Mouse (Mus musculus): Measurements from ENCODE around the gene 4930412O13Rik. TPM values are rescaled to one million over a fixed set of nuclear protein-coding genes. Genes with fewer than 3 reads are reported as not detected.

The 4930412O13Rik gene
- not detected in 2 replicates for polyA plus RNA-seq (2015; fragmentation: Nextera tagmentation; extraction: Ambion mirVana)

DNA sequence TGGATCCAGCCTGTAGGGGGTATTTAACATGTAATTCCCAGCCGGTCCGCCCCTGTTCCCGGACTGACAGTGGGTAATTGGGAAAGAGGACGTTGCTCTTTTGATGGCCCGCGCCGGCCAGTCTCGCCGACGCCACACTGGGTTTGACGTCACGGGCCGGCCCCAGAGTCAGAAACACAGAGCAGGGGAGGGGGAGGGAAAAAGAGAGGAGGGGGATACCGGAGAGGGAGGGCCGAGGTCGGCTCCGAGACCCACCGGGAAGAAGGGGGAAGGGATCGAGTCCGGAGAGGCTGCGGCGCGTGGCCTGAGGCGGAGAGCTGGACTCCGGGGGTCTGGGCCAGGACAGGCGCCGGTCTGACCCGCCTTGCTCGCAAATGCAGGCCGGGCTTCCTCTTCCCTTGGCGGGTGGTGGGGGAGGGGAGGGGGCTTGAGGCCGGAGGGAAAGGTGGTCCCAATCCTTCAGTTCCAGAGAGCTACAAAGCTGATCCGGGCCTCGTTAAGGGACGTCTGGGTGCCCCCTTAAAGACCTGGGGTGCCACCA is at the start of gene 4930412O13Rik:
TSS of gene 4930412O13Rik (plus strand) at position 202 of the 541 bp plus-strand sequence.
- ATAC-seq: no peak
- H3K27ac ChIP-seq: no peak within 1 kb of the TSS
- H3K4me1 ChIP-seq (replicated peaks): peaks cover 41% of the 10 kb centered on the region
- peak within 1 kb of the TSS; percentile 55 for H3K4me2 ChIP-seq (replicated peaks)
- no peaks in the 10 kb centered on the region for H3K9me3 ChIP-seq
- no peaks in the 10 kb centered on the region for H3K36me3 ChIP-seq
- 2% methylated on average over 34 of the region's 35 CpGs for WGBS
- no peak within 1 kb of the TSS for H3K9ac ChIP-seq
- peaks cover 81% of the 10 kb centered on the region for H3K27me3 ChIP-seq (replicated peaks)
- peak within 1 kb of the TSS; percentile 30 for H3K4me3 ChIP-seq (replicated peaks)

DNA sequence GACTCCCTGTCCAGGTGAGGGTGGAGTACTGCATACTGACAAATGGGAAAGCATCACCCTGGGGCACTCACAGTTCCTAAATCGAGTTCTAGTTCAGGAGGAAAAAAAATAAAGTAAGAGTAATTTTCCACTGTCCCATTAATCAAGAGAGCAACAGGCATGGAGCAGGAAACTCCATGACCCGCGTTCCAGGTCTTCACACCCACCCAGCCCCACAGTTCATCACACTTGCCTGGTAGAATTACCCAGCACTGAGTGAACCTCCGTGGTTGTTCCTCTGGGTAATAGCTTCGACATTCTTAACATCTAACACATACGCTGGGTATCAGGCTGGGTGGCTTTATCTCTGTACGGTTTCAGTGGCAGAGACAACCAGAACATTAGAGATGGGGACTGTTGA is 47.3 kb upstream of the 4930412O13Rik start:
- 77% methylated on average over 7 of the region's 7 CpGs for WGBS
- Histone ChIP-seq H3K9ac (no peak overlapping the region), H3K4me2 (replicated peaks) (no peak overlapping the region), H3K36me3 (no peaks in the 10 kb centered on the region), H3K4me3 (replicated peaks) (no peak overlapping the region), H3K4me1 (replicated peaks) (no peaks in the 10 kb centered on the region), H3K9me3 (no peaks in the 10 kb centered on the region), H3K27me3 (replicated peaks) (no peaks in the 10 kb centered on the region), H3K27ac (no peak overlapping the region)
- ATAC-seq: no peak

DNA sequence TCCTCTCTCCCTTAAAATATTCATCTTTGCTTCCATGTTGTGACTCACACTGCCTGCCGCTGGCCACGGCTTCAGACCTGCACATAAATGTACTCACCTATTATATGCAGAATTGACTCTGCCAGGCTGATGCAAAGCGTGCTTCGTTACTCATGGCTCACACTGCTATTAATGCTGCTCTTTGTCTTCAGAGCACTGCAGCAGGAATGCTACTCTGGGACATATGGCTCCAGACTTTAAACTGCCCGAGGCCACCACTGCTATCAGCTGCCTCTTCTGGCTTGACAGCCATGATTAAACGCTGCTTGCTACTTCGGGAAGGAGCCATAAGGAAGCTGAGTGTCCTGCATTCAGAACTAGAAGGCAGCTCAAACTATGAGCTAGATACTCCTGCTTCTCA is 45.9 kb upstream of the 4930412O13Rik start:
- Histone ChIP-seq H3K9ac (no peak overlapping the region), H3K36me3 (no peaks in the 10 kb centered on the region), H3K27me3 (replicated peaks) (no peaks in the 10 kb centered on the region), H3K4me2 (replicated peaks) (no peak overlapping the region), H3K4me1 (replicated peaks) (no peaks in the 10 kb centered on the region), H3K9me3 (no peaks in the 10 kb centered on the region), H3K27ac (no peak overlapping the region), H3K4me3 (replicated peaks) (no peak overlapping the region)
- WGBS: 59% methylated on average over 7 of the region's 7 CpGs
- ATAC-seq: no peak

DNA sequence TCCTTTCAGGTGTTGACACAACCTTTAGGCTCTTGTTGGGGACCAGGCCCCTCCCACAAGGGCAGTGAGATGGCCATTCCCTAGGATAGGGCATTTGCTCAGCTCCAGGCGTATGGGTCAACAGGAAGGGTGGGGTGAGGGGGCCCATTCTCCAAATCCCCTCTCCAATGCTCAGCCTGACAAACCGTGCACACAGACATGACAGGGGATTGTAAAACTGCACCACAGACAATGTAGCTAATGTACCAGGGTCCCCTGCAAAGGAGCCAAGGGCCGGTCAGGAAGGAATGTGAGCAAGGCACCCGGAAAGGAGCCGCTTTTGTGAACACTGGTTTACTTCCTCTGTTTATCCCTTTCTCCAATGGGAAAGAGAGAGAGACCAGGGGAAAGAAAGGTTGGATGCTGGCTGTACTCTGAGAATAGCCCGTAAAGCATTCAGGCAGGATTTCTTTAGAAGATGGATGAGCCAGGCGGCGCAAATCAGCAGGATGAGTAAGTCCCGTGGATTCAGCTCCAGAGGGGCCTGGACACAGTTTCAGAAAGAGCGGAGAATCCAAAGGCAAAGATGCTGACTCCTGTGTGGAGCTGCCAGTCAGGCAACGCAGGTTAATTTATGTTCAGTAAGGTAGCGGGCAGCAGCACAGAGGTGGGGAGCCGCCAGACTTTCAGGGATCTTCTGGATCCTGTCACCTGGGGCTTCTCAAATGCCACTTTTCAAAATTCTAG is 28.0 kb upstream of the 4930412O13Rik start:
- no peaks in the 10 kb centered on the region for H3K9me3 ChIP-seq
- no peaks in the 10 kb centered on the region for H3K36me3 ChIP-seq
- no peaks in the 10 kb centered on the region for H3K4me1 ChIP-seq (replicated peaks)
- H3K4me2 ChIP-seq (replicated peaks): 0 out of 2 replicates have a peak overlapping the region, but pooled peaks have one; percentile 14
- H3K9ac ChIP-seq: no peak overlapping the region
- no peaks in the 10 kb centered on the region for H3K27me3 ChIP-seq (replicated peaks)
- no peak for ATAC-seq
- no peak overlapping the region for H3K4me3 ChIP-seq (replicated peaks)
- no peak overlapping the region for H3K27ac ChIP-seq
- 27% methylated on average over 13 of the region's 13 CpGs for WGBS

DNA sequence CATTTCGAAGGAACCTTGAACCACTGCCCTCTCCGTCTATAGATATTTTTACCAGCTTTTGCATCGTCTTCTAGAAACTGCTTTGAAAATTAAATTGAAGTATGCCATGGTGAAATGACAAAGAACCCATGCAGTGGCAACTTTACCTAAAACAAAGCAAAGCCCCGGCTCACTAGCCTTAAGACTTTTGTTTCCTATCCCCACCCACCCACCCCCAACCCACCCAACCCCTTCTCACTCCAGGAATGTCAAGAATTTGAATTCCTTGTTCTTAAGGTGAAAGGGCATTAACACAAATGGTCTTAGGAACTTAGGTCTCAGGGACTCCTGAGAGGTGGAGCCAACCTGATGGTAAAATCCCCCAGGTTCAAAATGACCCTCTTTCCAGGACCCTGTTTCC is 25.2 kb upstream of the 4930412O13Rik start:
- H3K4me1 ChIP-seq (replicated peaks): no peaks in the 10 kb centered on the region
- H3K9me3 ChIP-seq: no peaks in the 10 kb centered on the region
- WGBS: 47% methylated on average over 4 of the region's 4 CpGs
- no peak overlapping the region for H3K27ac ChIP-seq
- H3K9ac ChIP-seq: no peak overlapping the region
- no peaks in the 10 kb centered on the region for H3K27me3 ChIP-seq (replicated peaks)
- H3K4me2 ChIP-seq (replicated peaks): no peak overlapping the region
- ATAC-seq: no peak
- H3K4me3 ChIP-seq (replicated peaks): no peak overlapping the region
- no peaks in the 10 kb centered on the region for H3K36me3 ChIP-seq

DNA sequence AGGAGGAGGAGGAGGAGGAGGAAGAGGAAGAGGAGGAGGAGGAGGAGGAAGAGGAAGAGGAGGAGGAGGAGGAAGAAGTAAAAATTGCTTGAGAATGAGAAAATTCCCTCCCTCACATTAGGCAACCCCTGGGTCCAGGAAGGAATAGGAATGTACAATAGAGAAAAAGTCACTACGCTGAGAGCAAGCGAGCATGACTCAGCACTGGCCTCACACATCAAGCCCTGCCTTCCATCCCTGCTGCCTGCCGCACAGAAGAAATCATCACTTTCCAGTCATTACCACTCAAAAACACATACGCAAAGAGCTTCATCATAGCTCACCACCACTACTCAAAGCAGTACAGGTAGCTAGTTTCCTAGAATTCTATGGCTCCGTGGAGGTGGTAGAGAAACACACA is 20.4 kb upstream of the 4930412O13Rik start:
- H3K9ac ChIP-seq: no peak overlapping the region
- no peak overlapping the region for H3K4me3 ChIP-seq (replicated peaks)
- no peaks in the 10 kb centered on the region for H3K4me1 ChIP-seq (replicated peaks)
- no peaks in the 10 kb centered on the region for H3K9me3 ChIP-seq
- H3K36me3 ChIP-seq: no peaks in the 10 kb centered on the region
- 82% methylated on average over 5 of the region's 5 CpGs for WGBS
- H3K27ac ChIP-seq: no peak overlapping the region
- H3K27me3 ChIP-seq (replicated peaks): no peaks in the 10 kb centered on the region
- H3K4me2 ChIP-seq (replicated peaks): no peak overlapping the region
- ATAC-seq: no peak

DNA sequence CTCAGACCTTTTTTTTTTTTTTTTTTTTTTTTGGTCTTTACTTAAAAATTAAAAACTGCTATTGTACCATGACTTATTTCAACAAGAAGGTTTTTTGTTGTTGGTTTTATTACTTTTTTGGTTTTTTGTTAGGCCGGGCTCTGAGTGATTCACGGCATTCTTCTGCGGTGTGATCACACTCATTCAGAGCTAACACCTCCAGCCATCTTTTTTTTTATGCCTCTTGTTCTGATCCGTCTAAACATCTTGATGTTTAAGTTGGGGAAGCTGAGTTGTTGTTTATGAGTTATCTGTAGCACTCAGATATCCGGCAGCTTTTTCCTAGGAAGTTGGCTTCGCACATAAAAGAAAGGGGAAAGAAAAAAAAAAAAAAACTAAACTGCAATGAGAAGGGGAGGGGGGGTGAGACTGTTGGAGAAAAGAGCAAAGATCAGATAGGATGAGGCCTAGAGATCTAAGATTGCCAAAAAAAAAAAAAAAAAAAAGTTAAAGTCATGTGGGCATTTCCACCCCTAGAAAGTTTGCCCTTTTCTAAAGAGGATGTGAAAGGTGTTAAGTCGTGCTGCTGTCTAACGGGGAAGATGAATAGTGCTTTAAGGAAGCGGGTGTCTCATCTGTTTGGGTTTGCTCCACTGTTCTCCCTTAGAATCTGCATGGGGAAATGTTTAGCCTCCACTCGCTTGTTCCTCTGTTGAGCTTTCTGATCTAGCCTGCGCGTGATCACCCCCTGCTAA is 13.8 kb upstream of the 4930412O13Rik start:
- H3K36me3 ChIP-seq: no peaks in the 10 kb centered on the region
- no peak overlapping the region for H3K9ac ChIP-seq
- H3K4me1 ChIP-seq (replicated peaks): no peaks in the 10 kb centered on the region
- H3K27ac ChIP-seq: no peak overlapping the region
- no peak for ATAC-seq
- no peaks in the 10 kb centered on the region for H3K9me3 ChIP-seq
- peaks cover 12% of the 10 kb centered on the region for H3K27me3 ChIP-seq (replicated peaks)
- no peak overlapping the region for H3K4me2 ChIP-seq (replicated peaks)
- no peak overlapping the region for H3K4me3 ChIP-seq (replicated peaks)
- 64% methylated on average over 12 of the region's 12 CpGs for WGBS

DNA sequence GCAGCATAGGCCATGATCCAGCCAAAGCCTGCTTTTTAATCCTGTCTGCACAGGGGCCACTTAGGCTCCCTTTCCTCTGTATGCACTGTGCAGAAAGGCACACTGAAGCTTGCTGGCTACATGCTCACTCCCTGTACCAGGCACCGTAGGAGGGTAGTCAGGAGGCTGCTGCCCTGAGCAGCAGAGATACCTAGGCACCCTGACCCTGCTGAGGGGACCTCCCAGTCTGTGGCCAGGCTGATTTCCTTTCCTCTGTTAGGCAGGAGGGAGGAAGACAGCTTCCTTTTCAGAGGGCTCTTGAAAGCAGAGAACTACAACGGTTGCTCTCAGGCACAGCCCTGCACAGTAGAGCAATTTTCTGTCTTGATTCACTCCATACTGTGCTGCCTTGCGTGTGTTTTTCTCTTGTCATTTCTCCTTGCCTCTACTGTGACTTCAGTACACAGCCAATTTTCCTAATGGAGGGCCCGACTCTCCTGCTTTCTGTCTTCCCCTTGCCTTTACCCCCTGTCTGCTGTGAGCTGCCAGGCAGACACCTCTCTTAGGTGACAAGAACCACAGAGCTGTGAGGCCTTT is 9.8 kb upstream of the 4930412O13Rik start:
- no peak overlapping the region for H3K4me3 ChIP-seq (replicated peaks)
- H3K4me2 ChIP-seq (replicated peaks): no peak overlapping the region
- ATAC-seq: no peak
- no peaks in the 10 kb centered on the region for H3K4me1 ChIP-seq (replicated peaks)
- no peak overlapping the region for H3K9ac ChIP-seq
- no peaks in the 10 kb centered on the region for H3K9me3 ChIP-seq
- 40% methylated on average over 4 of the region's 4 CpGs for WGBS
- H3K27ac ChIP-seq: no peak overlapping the region
- H3K36me3 ChIP-seq: no peaks in the 10 kb centered on the region
- peaks cover 51% of the 10 kb centered on the region for H3K27me3 ChIP-seq (replicated peaks)

DNA sequence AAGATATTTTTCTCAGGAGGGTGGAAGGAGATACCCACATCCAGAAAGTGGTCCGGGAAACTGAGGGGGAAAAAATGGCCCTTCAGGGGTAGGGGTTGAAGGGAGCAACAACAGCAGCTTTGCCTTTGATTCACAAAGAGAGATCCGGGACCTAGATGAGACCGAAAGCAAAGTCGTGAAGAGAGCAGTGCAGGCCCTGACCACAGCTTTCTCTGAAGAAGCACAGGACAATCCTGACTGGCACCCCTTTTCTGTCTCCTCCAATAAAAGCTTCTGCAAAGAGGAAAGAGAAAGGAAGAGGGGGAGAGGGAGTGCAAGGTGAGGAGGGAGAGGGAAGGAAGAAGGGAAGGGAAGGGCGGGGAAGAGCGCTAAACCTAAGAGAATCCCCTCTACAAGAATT is 9.3 kb upstream of the 4930412O13Rik start:
- Histone ChIP-seq H3K4me2 (replicated peaks) (no peak overlapping the region), H3K4me1 (replicated peaks) (0 out of 2 replicates have a peak, but pooled peaks cover under 1% of the 10 kb centered on the region), H3K9ac (no peak overlapping the region), H3K4me3 (replicated peaks) (no peak overlapping the region), H3K36me3 (no peaks in the 10 kb centered on the region), H3K27me3 (replicated peaks) (peaks cover 56% of the 10 kb centered on the region), H3K9me3 (no peaks in the 10 kb centered on the region), H3K27ac (no peak overlapping the region)
- ATAC-seq: no peak
- 58% methylated on average over 6 of the region's 6 CpGs for WGBS

DNA sequence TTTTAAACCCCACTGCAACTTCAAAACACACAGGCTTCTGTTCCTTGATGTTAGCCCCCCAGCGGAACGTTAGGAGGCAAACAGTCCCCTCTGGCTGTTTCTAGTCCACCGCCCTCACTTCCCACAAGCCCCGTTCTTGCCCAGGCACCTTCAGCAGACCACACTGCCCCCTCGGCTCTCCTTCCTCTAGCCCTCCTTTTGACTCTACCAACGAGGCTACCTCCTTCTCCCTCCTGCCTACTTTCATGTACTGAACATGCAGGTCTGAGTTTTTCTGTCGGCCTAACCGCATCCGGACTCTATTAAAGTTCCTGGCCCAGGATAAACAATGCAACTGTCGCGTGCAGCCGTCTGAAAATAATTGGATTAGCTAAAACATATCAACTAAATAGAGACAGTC is 8.4 kb upstream of the 4930412O13Rik start:
- no peak overlapping the region for H3K9ac ChIP-seq
- no peak overlapping the region for H3K4me3 ChIP-seq (replicated peaks)
- peaks cover 8% of the 10 kb centered on the region; the same call in 1 of the 2 replicates for H3K4me1 ChIP-seq (replicated peaks)
- no peaks in the 10 kb centered on the region for H3K9me3 ChIP-seq
- peaks cover 64% of the 10 kb centered on the region for H3K27me3 ChIP-seq (replicated peaks)
- no peak for ATAC-seq
- no peak overlapping the region for H3K4me2 ChIP-seq (replicated peaks)
- H3K27ac ChIP-seq: no peak overlapping the region
- no peaks in the 10 kb centered on the region for H3K36me3 ChIP-seq
- WGBS: 26% methylated on average over 12 of the region's 12 CpGs

DNA sequence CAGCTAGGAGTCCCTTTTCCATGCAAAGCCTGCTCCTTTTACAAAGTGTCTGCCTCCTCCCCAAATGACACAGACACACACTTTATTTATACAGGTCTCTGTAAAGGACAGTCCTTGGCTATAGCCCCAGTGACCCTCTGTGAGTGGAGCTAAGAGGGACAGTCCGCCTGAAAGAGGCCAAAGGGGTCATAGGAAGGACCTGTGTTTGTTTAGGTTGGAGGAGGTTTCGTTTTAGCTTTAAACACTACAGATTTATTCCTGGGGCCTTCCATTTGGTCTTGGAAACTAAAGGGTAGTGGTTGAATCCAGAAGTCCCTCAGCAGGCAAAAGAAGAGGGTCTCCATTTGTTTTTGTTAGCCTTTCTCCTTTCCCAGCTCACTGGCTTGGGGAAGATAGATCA is 7.3 kb upstream of the 4930412O13Rik start:
- Histone ChIP-seq H3K4me1 (replicated peaks) (peaks cover 16% of the 10 kb centered on the region), H3K4me3 (replicated peaks) (no peak overlapping the region), H3K27me3 (replicated peaks) (peaks cover 73% of the 10 kb centered on the region), H3K9ac (no peak overlapping the region), H3K36me3 (no peaks in the 10 kb centered on the region), H3K27ac (no peak overlapping the region), H3K4me2 (replicated peaks) (no peak overlapping the region), H3K9me3 (no peaks in the 10 kb centered on the region)
- ATAC-seq: no peak
- 51% methylated on average over 2 of the region's 2 CpGs for WGBS

DNA sequence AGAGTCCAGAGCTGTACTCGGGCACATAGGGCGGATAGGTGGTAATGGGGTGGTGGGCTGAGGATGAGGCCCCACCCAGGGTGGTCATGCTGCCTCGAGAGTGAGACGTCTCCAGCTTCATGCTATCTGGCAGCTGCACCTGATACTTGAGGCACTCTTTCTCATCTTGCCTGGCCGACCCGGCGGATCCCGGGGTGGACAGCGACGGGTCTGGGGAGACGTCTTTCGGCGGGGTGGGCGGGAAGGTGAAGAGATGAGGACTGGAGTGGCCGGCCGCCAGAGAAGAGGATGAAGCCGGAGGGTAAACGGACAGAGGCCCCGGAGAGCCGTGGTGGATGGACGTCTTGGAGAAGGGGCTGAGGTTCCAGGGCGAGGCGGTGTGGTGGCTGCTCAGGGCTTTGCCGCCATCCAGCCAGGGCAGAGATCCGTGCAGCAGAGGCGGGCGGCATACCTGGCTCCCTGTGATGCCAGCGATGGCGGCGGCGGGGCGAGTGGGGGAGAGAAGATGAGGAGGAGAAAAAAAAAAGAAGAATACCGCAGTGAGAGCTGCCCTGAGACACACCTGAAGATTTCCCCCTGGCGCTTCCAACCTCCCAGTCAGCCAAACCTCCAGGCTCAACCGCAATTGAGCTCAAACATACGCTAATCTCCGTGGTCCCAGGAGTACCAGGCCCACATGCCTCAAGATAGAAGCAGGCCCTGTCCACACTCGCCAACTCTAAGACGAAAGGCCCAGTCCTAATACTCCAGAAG is 6.4 kb upstream of the 4930412O13Rik start:
- peaks cover 16% of the 10 kb centered on the region for H3K4me1 ChIP-seq (replicated peaks)
- H3K36me3 ChIP-seq: no peaks in the 10 kb centered on the region
- peaks cover 73% of the 10 kb centered on the region for H3K27me3 ChIP-seq (replicated peaks)
- no peak overlapping the region for H3K4me2 ChIP-seq (replicated peaks)
- H3K9ac ChIP-seq: no peak overlapping the region
- no peak overlapping the region for H3K27ac ChIP-seq
- 19% methylated on average over 39 of the region's 39 CpGs for WGBS
- no peak for ATAC-seq
- H3K4me3 ChIP-seq (replicated peaks): no peak overlapping the region
- H3K9me3 ChIP-seq: no peaks in the 10 kb centered on the region
